Mouse (Mus musculus): Measurements from ENCODE around the gene Cped1. TPM values are rescaled to one million over a fixed set of nuclear protein-coding genes. Genes with fewer than 3 reads are reported as not detected.

Gene Cped1
- total RNA-seq (2014; fragmentation: Nextera tagmentation) = not detected in 2 replicates
- 0.17 and 0.22 TPM in 2 replicates for total RNA-seq (2017)
- not detected in 2 replicates for polyA plus RNA-seq (2012)

DNA sequence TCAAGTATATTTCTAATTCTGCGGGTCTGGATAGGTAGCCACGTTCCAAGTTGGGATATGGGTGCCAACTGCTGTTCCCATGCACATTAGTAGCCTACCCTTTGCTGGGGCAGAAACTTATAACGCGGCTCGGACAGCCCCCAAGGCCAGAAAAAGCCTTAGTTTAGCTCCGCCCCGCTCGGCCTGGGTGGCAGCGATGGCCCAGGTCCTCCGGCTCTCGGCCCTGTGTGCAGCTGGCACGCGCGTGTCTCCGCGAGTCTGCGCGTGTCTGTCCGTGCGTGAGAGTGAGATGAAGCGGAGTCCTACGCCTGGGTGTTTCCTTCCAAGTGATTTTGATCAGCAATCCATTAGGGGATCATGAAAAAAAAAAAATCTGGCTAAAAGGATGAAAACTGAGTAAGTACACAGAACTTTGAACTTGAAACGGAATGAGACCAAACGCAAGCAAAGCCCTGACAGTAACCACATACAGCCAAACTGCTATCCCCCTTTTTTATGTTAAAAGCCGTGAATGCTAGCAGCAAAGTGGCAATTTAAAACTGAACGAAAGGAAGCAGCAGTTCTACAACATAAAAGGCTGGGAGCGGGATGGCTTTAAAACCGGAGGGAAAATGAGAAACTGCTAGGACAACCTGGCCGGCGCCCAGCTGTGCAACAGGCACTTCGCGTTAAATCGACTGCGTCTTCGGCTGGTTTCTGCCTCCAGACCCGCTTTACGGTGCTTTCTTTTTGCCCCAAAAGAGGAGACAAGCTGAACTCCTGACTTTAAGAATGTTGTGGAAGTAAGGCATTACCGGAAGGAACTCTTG lies at the start of gene Cped1:
Cped1 (plus strand) TSS at position 185 of the 809 bp plus-strand sequence.
- Histone ChIP-seq H3K4me1 (ENCODE audit: insufficient read depth, low read depth, low read length) (no peaks in the 10 kb centered on the region), H3K36me3 (replicated peaks) (no peaks in the 10 kb centered on the region), H3K9me3 (replicated peaks) (no peaks in the 10 kb centered on the region), H3K27me3 (ENCODE audit: insufficient read depth, low read length) (peaks cover 16% of the 10 kb centered on the region), H3K4me3 (ENCODE audit: low read depth, low read length) (no peak within 1 kb of the TSS)
- DNase-seq (ENCODE audit: low spot score) = no peak
- TF ChIP-seq CTCF (IDR thresholded peaks at IDR 0.05; ENCODE audit: low read depth, low read length) = no peak
- no peak for TF ChIP-seq GATA1 (IDR thresholded peaks at IDR 0.05; ENCODE audit: borderline replicate concordance, low read length)
- no peak for TF ChIP-seq TAL1 (conservative IDR thresholded peaks at IDR 0.05; ENCODE audit: low read depth, low read length)
- no peak for TF ChIP-seq GATA2 (IDR thresholded peaks at IDR 0.05; ENCODE audit: borderline replicate concordance, low read depth, low read length)
- TF ChIP-seq POLR2AphosphoS5 (IDR thresholded peaks at IDR 0.05; ENCODE audit: insufficient replicate concordance, low read depth, low read length) = no peak
- ATAC-seq (ENCODE audit: extremely low read depth, insufficient number of reproducible peaks, low FRiP score, poor library complexity, severe bottlenecking) = no peak

DNA sequence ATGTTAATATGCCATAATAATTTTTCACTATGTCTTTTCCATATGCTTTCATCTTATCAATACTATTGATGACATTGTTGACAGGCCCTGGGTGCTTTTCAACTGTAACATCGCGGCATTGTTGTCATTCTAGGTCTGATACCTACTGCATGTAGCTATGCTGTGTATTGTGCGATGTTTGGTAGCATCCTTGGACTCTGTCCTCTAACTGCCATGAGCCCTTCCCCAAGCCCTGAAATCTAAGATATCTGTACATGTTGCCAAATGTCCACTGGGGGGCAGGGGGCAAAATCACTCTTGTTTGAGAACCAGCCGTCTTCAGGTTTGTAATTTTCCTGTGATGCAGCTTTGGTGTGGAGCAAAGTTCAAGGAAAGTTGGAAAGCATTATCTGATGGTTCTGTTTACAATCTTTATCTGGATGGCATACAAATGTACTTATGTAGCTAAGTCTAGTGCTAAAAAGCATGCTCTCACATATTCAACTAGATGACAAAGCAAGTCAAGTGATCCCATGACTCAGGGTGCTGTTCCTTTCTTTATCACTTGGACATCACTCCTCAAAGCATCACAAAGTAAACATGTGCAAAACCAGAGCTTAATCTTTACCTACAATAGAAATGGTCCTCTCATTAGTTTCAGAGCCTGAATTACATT lies 47.6 kb upstream of the Cped1 start:
- Histone ChIP-seq H3K36me3 (replicated peaks) (no peaks in the 10 kb centered on the region), H3K4me3 (ENCODE audit: low read depth, low read length) (no peak overlapping the region), H3K4me1 (ENCODE audit: insufficient read depth, low read depth, low read length) (no peaks in the 10 kb centered on the region), H3K27me3 (ENCODE audit: insufficient read depth, low read length) (peaks cover 31% of the 10 kb centered on the region), H3K9me3 (replicated peaks) (no peaks in the 10 kb centered on the region)
- ATAC-seq (ENCODE audit: extremely low read depth, insufficient number of reproducible peaks, low FRiP score, poor library complexity, severe bottlenecking) = no peak
- no peak for DNase-seq (ENCODE audit: low spot score)
- TF ChIP-seq GATA2 (IDR thresholded peaks at IDR 0.05; ENCODE audit: borderline replicate concordance, low read depth, low read length) (no peak), GATA1 (IDR thresholded peaks at IDR 0.05; ENCODE audit: borderline replicate concordance, low read length) (no peak), CTCF (IDR thresholded peaks at IDR 0.05; ENCODE audit: low read depth, low read length) (no peak), POLR2AphosphoS5 (IDR thresholded peaks at IDR 0.05; ENCODE audit: insufficient replicate concordance, low read depth, low read length) (no peak), TAL1 (conservative IDR thresholded peaks at IDR 0.05; ENCODE audit: low read depth, low read length) (no peak)

DNA sequence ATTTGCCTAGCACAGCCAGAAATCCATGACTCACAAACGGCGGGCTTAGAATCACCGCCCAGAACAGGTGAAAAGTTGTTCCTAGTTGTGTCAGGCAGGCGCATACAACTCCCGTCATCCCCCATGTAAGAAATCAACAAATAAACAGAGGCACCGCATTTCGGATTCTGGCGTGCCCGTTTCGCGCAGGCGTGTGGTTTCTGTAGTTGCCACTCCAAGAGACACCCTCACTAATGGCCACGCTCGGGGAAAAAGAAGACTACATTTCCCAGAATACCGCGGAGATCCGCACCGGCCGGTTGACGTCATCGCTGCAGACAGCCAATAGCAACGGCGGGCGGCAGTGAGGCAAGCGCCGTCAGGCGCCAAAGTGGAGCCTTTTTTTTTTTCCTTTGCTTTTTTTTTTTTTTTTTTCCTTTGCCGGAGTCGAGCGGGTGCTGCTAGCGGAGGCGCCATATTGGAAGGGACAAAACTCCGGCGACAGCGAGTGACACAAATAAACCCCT lies 36.4 kb upstream of the Cped1 start, which contains the start of gene Ing3:
Ing3 (plus strand) TSS at position 346 of the 506 bp plus-strand sequence.
- TF ChIP-seq POLR2AphosphoS5 (IDR thresholded peaks at IDR 0.05; ENCODE audit: insufficient replicate concordance, low read depth, low read length) (no peak), GATA1 (IDR thresholded peaks at IDR 0.05; ENCODE audit: borderline replicate concordance, low read length) (no peak), TAL1 (conservative IDR thresholded peaks at IDR 0.05; ENCODE audit: low read depth, low read length) (no peak), GATA2 (IDR thresholded peaks at IDR 0.05; ENCODE audit: borderline replicate concordance, low read depth, low read length) (no peak), CTCF (IDR thresholded peaks at IDR 0.05; ENCODE audit: low read depth, low read length) (no peak)
- ATAC-seq (ENCODE audit: extremely low read depth, insufficient number of reproducible peaks, low FRiP score, poor library complexity, severe bottlenecking) = peak; percentile 94

DNA sequence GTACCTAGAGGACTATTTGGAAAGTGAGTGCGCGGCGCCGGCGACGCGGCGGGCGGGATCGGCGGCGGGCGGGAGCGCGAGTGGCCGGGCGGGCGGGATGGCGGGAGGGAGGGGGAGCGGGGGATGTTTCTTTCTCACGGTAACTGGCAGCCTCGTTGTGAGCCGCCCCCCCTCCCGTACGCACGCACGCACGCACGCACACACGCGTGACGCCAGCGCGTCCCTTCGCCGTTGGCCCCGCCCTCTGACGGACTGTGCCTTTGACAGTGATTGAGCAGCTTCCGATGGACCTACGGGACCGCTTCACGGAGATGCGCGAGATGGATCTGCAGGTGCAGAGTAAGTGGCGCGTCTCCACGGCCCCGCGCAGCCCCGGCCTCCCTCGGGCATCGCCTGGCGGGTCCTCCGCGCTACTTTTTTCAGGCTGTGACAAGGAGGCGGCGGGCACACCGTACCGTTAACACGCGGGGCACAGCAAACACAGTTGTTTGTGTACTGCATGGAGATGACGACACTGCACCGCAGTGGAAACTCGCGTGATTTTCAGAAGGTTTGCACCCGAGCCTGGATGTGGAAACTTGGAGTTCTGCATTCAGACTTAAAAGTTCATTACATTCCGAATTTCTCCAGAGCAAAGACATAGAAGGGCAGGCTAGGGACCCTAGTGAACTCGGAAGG lies 35.8 kb upstream of the Cped1 start:
- ATAC-seq (ENCODE audit: extremely low read depth, insufficient number of reproducible peaks, low FRiP score, poor library complexity, severe bottlenecking) = peak; percentile 77
- H3K27me3 ChIP-seq (ENCODE audit: insufficient read depth, low read length) = no peaks in the 10 kb centered on the region
- TF ChIP-seq GATA2 (IDR thresholded peaks at IDR 0.05; ENCODE audit: borderline replicate concordance, low read depth, low read length) (no peak), POLR2AphosphoS5 (IDR thresholded peaks at IDR 0.05; ENCODE audit: insufficient replicate concordance, low read depth, low read length) (no peak), TAL1 (conservative IDR thresholded peaks at IDR 0.05; ENCODE audit: low read depth, low read length) (no peak), GATA1 (IDR thresholded peaks at IDR 0.05; ENCODE audit: borderline replicate concordance, low read length) (no peak), CTCF (IDR thresholded peaks at IDR 0.05; ENCODE audit: low read depth, low read length) (no peak)

More for the DNA sequence above, 36.4 kb upstream of the Cped1 start, which contains the start of gene Ing3:
- H3K4me3 ChIP-seq (ENCODE audit: low read depth, low read length) = peak within 1 kb of the TSS; percentile 90
- DNase-seq (ENCODE audit: low spot score) = peak; percentile 73
- peaks cover 24% of the 10 kb centered on the region for H3K36me3 ChIP-seq (replicated peaks)
- peaks cover 14% of the 10 kb centered on the region for H3K4me1 ChIP-seq (ENCODE audit: insufficient read depth, low read depth, low read length)
- no peaks in the 10 kb centered on the region for H3K27me3 ChIP-seq (ENCODE audit: insufficient read depth, low read length)
- H3K9me3 ChIP-seq (replicated peaks) = no peaks in the 10 kb centered on the region

DNA sequence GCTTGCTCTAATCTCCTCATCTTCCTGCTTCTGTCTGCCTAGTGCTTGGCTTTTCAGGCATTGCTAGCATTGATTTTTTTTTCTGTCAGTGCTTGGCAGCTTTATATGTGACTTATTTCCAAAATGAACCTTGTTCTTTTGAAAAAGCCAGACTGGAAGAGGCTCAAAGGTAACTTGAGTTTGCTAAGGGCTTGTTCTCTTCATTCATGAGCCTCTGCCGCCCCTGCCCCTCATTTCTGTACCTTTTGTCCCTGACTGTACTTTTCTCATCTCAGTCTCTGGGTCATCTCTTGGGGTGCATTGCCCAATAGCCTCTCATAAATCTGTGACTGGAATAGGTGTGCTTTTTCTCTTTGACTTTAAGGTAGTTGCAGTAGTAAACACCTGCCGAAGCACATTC lies 35.0 kb upstream of the Cped1 start:
- Histone ChIP-seq H3K4me1 (ENCODE audit: insufficient read depth, low read depth, low read length) (peaks cover 14% of the 10 kb centered on the region), H3K9me3 (replicated peaks) (no peaks in the 10 kb centered on the region), H3K4me3 (ENCODE audit: low read depth, low read length) (peak overlapping the region; percentile 90; the same call in 1 of the 2 replicates), H3K36me3 (replicated peaks) (peaks cover 36% of the 10 kb centered on the region), H3K27me3 (ENCODE audit: insufficient read depth, low read length) (no peaks in the 10 kb centered on the region)
- no peak for ATAC-seq (ENCODE audit: extremely low read depth, insufficient number of reproducible peaks, low FRiP score, poor library complexity, severe bottlenecking)
- no peak for TF ChIP-seq GATA1 (IDR thresholded peaks at IDR 0.05; ENCODE audit: borderline replicate concordance, low read length)
- no peak for TF ChIP-seq GATA2 (IDR thresholded peaks at IDR 0.05; ENCODE audit: borderline replicate concordance, low read depth, low read length)
- TF ChIP-seq POLR2AphosphoS5 (IDR thresholded peaks at IDR 0.05; ENCODE audit: insufficient replicate concordance, low read depth, low read length) = no peak
- no peak for TF ChIP-seq TAL1 (conservative IDR thresholded peaks at IDR 0.05; ENCODE audit: low read depth, low read length)
- no peak for TF ChIP-seq CTCF (IDR thresholded peaks at IDR 0.05; ENCODE audit: low read depth, low read length)
- no peak for DNase-seq (ENCODE audit: low spot score)

More for the DNA sequence above, 35.8 kb upstream of the Cped1 start:
- DNase-seq (ENCODE audit: low spot score) = peak; percentile 57
- peak overlapping the region; percentile 90 for H3K4me3 ChIP-seq (ENCODE audit: low read depth, low read length)
- H3K9me3 ChIP-seq (replicated peaks) = no peaks in the 10 kb centered on the region
- peaks cover 14% of the 10 kb centered on the region for H3K4me1 ChIP-seq (ENCODE audit: insufficient read depth, low read depth, low read length)
- H3K36me3 ChIP-seq (replicated peaks) = peaks cover 28% of the 10 kb centered on the region
